Mouse (Mus musculus) olfactory bulb, adult 2 months (tissue): Measurements from ENCODE around the gene Bbof1.

Experiments
- CTCF ChIP-seq: fragments of 200-500 bp; IDR thresholded peaks from 2 replicates; pipeline ENCODE4 v1.5.1; 2012; ENCODE audit warnings: low read depth, mild to moderate bottlenecking, low read length, moderate library complexity; ENCODE audit not compliant: insufficient read depth
- POLR2A ChIP-seq: fragments of 200-500 bp; IDR thresholded peaks from 2 replicates; pipeline ENCODE4 v1.6.1; 2012; ENCODE audit warnings: mild to moderate bottlenecking, low read depth, low read length, moderate library complexity; ENCODE audit not compliant: insufficient read depth

DNA sequence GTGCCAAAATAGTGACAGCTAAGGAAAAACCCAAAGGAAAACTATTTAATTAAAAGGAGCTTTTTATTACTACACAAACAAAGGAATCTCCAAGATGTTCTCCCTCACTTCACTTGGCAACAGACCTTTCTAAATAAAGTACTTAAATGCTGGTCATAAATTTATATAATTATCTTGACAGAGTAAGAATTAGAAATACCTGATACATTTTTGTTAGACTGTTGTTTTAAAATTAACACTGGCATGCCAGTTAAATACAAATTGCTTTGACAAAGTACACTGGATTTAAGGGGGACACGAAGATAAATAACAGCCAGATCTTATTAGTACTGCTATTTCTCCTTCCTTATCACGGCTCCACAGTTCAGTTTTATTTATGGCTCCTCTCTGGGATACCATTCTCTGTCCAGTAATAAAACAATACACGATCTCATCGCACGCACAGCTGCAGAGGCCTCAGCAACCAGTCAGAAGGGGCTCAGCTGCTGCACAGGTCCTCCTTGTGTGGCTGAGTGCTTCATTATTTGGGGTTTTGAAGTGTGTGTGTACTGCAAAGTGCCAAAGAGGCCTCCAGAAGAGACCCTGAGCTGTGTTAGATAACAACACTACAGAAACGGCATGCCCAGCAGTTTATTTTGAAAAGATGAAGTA, 34.9 kb upstream of the Bbof1 start:
- TF ChIP-seq CTCF (no peak), POLR2A (no peak)
